Mouse (Mus musculus) G1E (cell line): ENCODE data around the gene Cyp2f2. TPM values are rescaled to one million over a fixed set of nuclear protein-coding genes. Genes with fewer than 3 reads are reported as not detected.

Experiments
- ATAC-seq: 2 replicates; pipeline ENCODE4 v1.8.0; 2016; ENCODE audit warnings: mild to moderate bottlenecking; ENCODE audit not compliant: insufficient number of reproducible peaks, poor library complexity, low FRiP score, severe bottlenecking; ENCODE audit errors: extremely low read depth
- DNase-seq: peaks from one replicate; pipeline ENCODE4 v3.0.0; 2012; ENCODE audit warnings: low spot score
- H3K27me3 ChIP-seq: 2 replicates; pipeline ENCODE4 v1.6.1; 2012; ENCODE audit warnings: mild to moderate bottlenecking, low read length, inconsistent platforms; ENCODE audit not compliant: insufficient read depth
- H3K36me3 ChIP-seq: replicated peaks from 2 replicates; pipeline ENCODE3; 2012; ENCODE audit warnings: mild to moderate bottlenecking, inconsistent platforms
- H3K4me1 ChIP-seq: 2 replicates; pipeline ENCODE4 v1.6.1; 2012; ENCODE audit warnings: low read depth, low read length, inconsistent platforms, mixed read lengths; ENCODE audit not compliant: insufficient read depth
- H3K4me3 ChIP-seq: 2 replicates; pipeline ENCODE4 v1.5.1; 2012; ENCODE audit warnings: low read depth, mild to moderate bottlenecking, inconsistent platforms, low read length, moderate library complexity, mixed read lengths
- H3K9me3 ChIP-seq: replicated peaks from 2 replicates; pipeline ENCODE4 v1.6.1; 2012; ENCODE audit warnings: inconsistent platforms
- CTCF ChIP-seq: IDR thresholded peaks from 2 replicates; pipeline ENCODE4 v1.5.1; 2012; ENCODE audit warnings: low read depth, low read length, inconsistent platforms, mixed read lengths
- GATA1 ChIP-seq: IDR thresholded peaks from 2 replicates; pipeline ENCODE4 v1.6.1; 2012; ENCODE audit warnings: borderline replicate concordance, low read length, inconsistent platforms, mixed read lengths
- GATA2 ChIP-seq: IDR thresholded peaks from 2 replicates; pipeline ENCODE4 v1.6.1; 2012; ENCODE audit warnings: low read depth, low read length, inconsistent platforms, borderline replicate concordance
- POLR2AphosphoS5 ChIP-seq: IDR thresholded peaks from 2 replicates; pipeline ENCODE4 v1.6.1; 2012; ENCODE audit warnings: low read depth, low read length, inconsistent platforms; ENCODE audit not compliant: insufficient replicate concordance
- TAL1 ChIP-seq: conservative IDR thresholded peaks from 2 replicates; pipeline ENCODE4 v1.6.1; 2012; ENCODE audit warnings: low read depth, low read length, inconsistent platforms, mixed read lengths
- polyA plus RNA-seq: library from polyadenylated mRNA; stranded (reverse); fragments of >175 nt; gene quantifications from 2 replicates; pipeline ENCODE4 v1.2.3, GENCODE M21; 2012
- total RNA-seq, 2 experiments: library from RNA; stranded (forward) in 1 of 2; stranded (reverse) in 1 of 2; fragments of 200-1000 nt in 1 of 2; fragments of >200 nt in 1 of 2; fragmentation: Nextera tagmentation in 1 of 2; gene quantifications; 2 replicates each; pipeline ENCODE4 v1.2.3; 2014 to 2017

The Cyp2f2 gene
- total and polyA plus RNA-seq, 3 experiments: not detected

DNA sequence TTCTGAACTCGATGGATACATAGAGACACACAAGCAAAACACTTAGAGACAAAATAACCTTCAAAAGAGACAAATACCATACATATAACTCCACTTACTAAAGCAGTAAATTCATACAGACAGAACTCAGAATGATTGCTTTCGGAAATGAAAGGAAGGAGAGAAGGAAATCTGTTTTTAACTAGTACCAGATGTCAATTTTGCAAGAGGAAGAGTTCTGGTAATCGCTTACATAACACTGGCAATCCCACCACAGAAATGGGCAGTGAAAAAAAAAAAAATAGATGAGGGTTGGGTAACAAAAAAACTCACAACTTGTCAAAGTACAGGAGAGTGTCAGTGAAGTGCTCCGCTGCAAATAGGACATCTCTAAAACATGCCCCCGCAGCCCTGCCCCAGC is 14.8 kb upstream of the Cyp2f2 start:
- TF ChIP-seq CTCF (no peak), POLR2AphosphoS5 (no peak), TAL1 (no peak), GATA2 (no peak), GATA1 (no peak)
- H3K36me3 ChIP-seq: no peaks in the 10 kb centered on the region
- ATAC-seq (no peak), DNase-seq (no peak)
- no peaks in the 10 kb centered on the region for H3K27me3 ChIP-seq
- no peak overlapping the region for H3K4me3 ChIP-seq
- no peaks in the 10 kb centered on the region for H3K9me3 ChIP-seq
- no peaks in the 10 kb centered on the region for H3K4me1 ChIP-seq

DNA sequence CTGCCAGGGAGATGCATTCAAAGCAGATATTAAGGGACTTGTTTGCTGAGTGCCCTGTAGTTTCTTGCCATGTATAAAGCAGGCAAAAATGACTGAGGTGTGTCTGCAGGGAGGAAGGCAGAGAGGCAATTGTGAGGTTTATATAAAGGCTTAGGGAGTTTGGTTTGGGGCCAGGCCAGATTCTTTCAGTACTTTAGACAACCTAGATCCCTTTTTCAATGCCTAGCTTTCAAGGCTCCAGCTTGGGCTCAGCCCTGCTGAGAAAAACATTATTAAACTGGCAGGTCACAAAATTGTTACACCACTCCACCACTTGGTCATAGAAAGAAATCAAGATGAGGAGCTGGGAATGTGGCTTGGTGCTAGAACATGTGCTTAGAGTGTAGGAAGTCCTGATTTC is 9.4 kb upstream of the Cyp2f2 start:
- Histone ChIP-seq H3K4me1 (no peaks in the 10 kb centered on the region), H3K4me3 (no peak overlapping the region), H3K36me3 (no peaks in the 10 kb centered on the region), H3K27me3 (no peaks in the 10 kb centered on the region; the same call in 1 of the 2 replicates), H3K9me3 (no peaks in the 10 kb centered on the region)
- ATAC-seq: no peak
- no peak for DNase-seq
- TF ChIP-seq CTCF (no peak), TAL1 (no peak), POLR2AphosphoS5 (no peak), GATA2 (no peak), GATA1 (no peak)

DNA sequence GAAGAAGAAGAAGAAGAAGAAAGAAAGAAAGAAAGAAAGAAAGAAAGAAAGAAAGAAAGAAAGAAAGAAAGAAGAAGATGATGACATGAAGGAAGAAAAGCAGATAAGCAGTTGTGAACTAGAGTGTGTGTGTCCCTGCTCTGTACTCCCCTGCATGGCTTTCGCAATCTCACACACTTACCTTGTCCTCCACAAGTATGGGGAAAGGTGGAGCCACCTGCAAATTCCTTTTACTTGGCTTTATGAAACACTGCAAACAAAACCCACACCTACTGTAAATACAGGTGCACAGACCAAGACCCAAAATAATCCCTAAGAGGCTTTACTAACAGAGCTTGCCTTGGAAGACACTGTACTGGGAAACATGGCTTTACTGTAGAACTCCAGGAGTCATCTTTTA is 8.7 kb upstream of the Cyp2f2 start:
- Histone ChIP-seq H3K36me3 (no peaks in the 10 kb centered on the region), H3K4me1 (no peaks in the 10 kb centered on the region), H3K9me3 (no peaks in the 10 kb centered on the region), H3K4me3 (no peak overlapping the region), H3K27me3 (no peaks in the 10 kb centered on the region; the same call in 1 of the 2 replicates)
- ATAC-seq (no peak), DNase-seq (no peak)
- TF ChIP-seq CTCF: no peak

DNA sequence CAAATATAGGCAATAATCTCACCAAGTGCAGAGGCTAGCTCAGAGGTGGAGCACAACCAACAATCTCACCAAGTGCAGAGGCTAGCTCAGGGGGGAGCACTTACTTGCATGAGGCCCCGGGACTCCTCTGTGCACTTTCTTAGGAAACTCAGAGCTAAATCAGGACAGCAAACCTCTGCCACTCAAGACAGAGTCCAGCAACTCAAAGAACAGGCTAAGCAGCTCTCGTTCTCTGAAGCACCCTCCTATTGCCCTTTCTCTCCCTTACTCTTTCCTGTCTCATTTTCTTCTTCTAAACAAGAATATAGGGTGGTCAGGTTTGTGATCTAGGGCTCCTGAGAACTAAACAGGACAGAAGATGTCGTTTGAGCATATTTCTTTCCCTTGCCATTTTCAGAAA is 7.7 kb upstream of the Cyp2f2 start:
- ATAC-seq (no peak), DNase-seq (no peak)
- Histone ChIP-seq H3K9me3 (no peaks in the 10 kb centered on the region), H3K36me3 (no peaks in the 10 kb centered on the region), H3K4me1 (no peaks in the 10 kb centered on the region), H3K27me3 (no peaks in the 10 kb centered on the region; the same call in 1 of the 2 replicates), H3K4me3 (no peak overlapping the region)
- TF ChIP-seq POLR2AphosphoS5 (no peak), GATA2 (no peak), TAL1 (no peak), GATA1 (no peak), CTCF (no peak)

DNA sequence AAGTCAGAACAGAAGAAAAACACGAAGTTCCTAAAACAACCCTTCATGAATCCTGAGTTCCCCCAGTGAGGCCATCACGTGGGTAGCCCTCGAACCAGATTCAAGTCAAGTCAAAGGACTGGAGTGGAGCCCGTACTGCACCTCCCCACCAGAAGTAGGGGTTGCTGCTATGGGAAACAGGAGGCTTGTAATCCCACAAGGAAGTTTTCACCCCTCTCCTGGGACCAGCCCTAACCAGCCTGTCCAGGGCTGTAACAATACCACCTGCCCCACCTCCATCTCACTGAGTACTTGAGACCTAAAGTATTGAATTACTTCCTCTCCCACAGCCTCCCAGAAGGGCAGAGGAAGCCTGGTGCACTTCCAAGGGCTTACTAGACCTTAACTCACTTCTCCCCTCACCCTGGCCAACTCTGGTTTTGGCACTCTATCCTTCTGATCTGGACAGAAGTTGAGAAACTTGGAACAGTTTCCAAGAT is 1.6 kb upstream of the Cyp2f2 start:
- DNase-seq (no peak), ATAC-seq (no peak)
- no peaks in the 10 kb centered on the region for H3K4me1 ChIP-seq
- no peaks in the 10 kb centered on the region for H3K9me3 ChIP-seq
- H3K4me3 ChIP-seq: no peak overlapping the region
- TF ChIP-seq GATA2 (no peak), CTCF (no peak), GATA1 (no peak), TAL1 (no peak), POLR2AphosphoS5 (no peak)
- peaks cover 3% of the 10 kb centered on the region for H3K27me3 ChIP-seq
- H3K36me3 ChIP-seq: no peaks in the 10 kb centered on the region

DNA sequence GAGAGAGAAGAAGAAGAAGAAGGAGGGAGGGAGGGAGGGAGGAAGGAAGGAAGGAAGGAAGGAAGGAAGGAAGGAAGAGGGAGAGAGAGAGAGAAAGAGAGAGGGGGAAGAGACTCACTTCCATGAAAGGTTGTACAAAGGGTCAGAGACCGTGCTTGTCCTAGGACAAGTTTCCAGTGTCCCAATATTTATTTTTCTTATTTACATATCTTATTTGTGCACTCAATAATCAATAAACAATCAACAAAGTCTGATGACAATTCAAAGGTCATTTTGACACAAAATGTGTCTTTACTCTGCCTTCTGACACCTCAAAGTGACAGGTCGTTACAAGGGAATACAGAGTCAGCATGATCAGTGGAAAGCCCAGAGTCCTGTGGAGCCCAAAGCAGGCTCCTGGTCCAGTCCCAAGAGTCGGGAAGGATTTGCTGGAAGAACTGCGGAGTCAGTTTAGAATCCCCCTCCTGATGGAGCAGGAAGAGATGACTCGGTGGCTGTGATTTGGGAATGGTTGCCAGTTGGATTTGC is 4.7 kb downstream of the Cyp2f2 start:
- TF ChIP-seq GATA1 (no peak), TAL1 (no peak), CTCF (no peak), GATA2 (no peak), POLR2AphosphoS5 (no peak)
- Histone ChIP-seq H3K9me3 (no peaks in the 10 kb centered on the region), H3K4me1 (no peaks in the 10 kb centered on the region), H3K4me3 (no peak overlapping the region), H3K36me3 (no peaks in the 10 kb centered on the region), H3K27me3 (peaks cover 3% of the 10 kb centered on the region; the same call in 1 of the 2 replicates)
- DNase-seq (no peak), ATAC-seq (no peak)

DNA sequence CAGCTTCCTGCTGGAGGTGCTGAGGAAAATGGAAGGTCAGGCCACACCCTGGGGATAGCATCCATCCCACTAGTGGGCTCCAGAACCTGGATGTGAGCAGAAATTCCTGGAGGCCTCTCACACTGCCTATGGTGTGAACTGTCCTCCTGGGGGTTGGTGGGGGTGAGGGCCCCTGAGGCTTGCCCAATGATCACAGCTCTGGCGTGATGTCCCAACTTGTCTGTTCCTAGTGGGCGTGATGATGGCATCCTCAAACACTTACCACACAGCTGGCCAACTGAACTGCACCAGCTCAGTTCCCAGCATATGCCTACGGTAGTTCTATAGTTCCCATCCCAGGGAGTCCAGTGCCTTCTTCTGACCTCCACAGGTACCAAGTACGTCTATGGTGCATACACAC is 5.3 kb downstream of the Cyp2f2 start:
- no peaks in the 10 kb centered on the region for H3K9me3 ChIP-seq
- H3K27me3 ChIP-seq: peaks cover 3% of the 10 kb centered on the region; the same call in 1 of the 2 replicates
- no peaks in the 10 kb centered on the region for H3K36me3 ChIP-seq
- DNase-seq (no peak), ATAC-seq (no peak)
- no peak for TF ChIP-seq GATA1
- TF ChIP-seq GATA2: no peak
- TF ChIP-seq CTCF: no peak
- no peak for TF ChIP-seq TAL1
- no peak for TF ChIP-seq POLR2AphosphoS5
- H3K4me3 ChIP-seq: no peak overlapping the region
- no peaks in the 10 kb centered on the region for H3K4me1 ChIP-seq
